ENCODE assay signal across 12 mouse cellular contexts in the genomic region with DNA sequence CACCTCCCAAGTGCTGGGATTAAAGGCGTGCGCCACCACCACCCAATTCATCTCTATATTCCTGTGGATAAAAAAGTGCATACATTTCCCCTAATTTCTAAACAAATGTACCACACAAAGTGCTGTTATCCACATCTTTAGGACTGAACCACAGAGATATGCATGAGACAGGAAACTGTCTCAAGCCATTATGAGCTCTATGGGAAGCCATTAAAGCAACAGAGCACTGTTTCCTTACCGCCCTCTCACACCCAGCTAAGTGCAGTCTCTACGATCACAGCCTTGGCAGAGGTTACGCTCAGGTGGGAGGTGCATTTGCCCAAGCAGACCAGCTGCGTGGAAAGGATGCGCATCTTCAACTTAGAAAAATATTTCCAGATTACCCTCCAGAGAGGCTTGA.
"Had no signal": no experiment of that assay in that cellular context is flagged by ENCODE, and none has a peak within 500 bp of the region (broad histone marks: within the 10 kb centered on the region; RNA-seq: fewer than 3 reads in every experiment).

No protein-coding gene starts in this region.

- DNase-seq: lung, adult 18-20 months; lung, embryonic 14.5 days; lung, postnatal 10 days; right cerebral cortex, postnatal 25 days; right cerebral cortex, postnatal 4 days; spleen, adult 18-20 months; thymus, adult 18-20 months; thymus, postnatal 14 days; thymus, postnatal 36 days had no signal

- H3K27me3 ChIP-seq: midbrain, embryonic 12.5 days; midbrain, embryonic 15.5 days; neural tube, embryonic 12.5 days had no signal

- H3K4me1 ChIP-seq: neural tube, embryonic 12.5 days had no signal

- ATAC-seq: midbrain, embryonic 15.5 days had no signal

- H3K9me3 ChIP-seq: midbrain, embryonic 12.5 days; midbrain, embryonic 15.5 days; neural tube, embryonic 12.5 days had no signal

- H3K4me3 ChIP-seq: midbrain, embryonic 12.5 days; midbrain, embryonic 15.5 days; neural tube, embryonic 12.5 days had no signal

- H3K36me3 ChIP-seq: midbrain, embryonic 12.5 days; midbrain, embryonic 15.5 days; neural tube, embryonic 12.5 days had no signal
